Mouse (Mus musculus) lung, postnatal 0 days (tissue): ENCODE data around the gene Rab37.

Experiments used
- CTCF ChIP-seq: IDR thresholded peaks from 2 replicates; pipeline ENCODE4 v1.5.1; 2016; ENCODE audit warnings: antibody characterized with exemption, mild to moderate bottlenecking
- EP300 ChIP-seq: IDR thresholded peaks from 2 replicates; pipeline ENCODE4 v1.6.1; 2016; ENCODE audit warnings: antibody characterized with exemption, mild to moderate bottlenecking, control low read depth

GRCm38 (mm10) chr11:115166776-115167175 is 75.5 kb downstream of the Rab37 start:
- TF ChIP-seq CTCF, result no peak
- TF ChIP-seq EP300, result no peak
